Mouse (Mus musculus): ENCODE data around the gene Anapc15-ps. TPM values are rescaled to one million over a fixed set of nuclear protein-coding genes. Genes with fewer than 3 reads are reported as not detected.

The Anapc15-ps gene
- total RNA-seq, 1 experiment from 2014 or later, result not detected

DNA sequence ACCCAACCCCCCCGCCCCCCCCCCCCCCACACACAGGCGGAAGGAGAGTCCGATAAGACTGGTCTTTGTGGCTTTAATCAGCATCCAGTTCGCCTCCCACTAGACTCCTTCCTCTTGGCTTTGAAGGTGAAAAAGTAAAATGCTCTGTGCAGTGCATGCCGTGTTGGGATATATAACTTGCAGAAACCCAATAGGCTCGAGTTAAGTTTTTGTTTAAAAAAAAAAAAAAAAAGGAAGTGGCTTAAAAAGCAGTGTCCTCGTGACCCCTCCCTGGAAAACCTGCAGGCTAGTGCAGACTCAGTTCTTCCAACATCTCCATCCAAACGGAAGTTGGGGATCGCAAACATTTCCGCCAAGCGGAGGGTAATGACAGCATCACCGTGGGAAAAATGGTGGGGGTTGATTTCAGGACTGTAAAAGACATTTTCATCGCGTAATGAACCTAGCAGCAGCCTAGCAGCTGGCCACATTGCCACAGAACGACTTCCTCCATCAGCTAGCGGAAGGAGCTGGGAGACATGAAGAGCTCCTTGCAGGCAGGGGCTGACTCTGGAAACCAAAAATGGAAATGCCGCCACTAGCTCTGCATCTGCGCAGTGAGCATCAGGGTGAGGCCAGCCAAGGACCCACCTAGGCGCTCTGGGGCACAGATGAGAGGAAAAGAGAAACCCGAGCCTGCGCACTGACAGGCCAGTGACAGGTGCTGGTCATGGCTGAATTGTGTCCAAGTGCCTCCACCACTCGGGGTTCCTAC, 4.3 kb upstream of the Anapc15-ps start:
- peak; percentile 85 for ATAC-seq (ENCODE audit: extremely low read depth, insufficient number of reproducible peaks, low FRiP score, poor library complexity, severe bottlenecking)

DNA sequence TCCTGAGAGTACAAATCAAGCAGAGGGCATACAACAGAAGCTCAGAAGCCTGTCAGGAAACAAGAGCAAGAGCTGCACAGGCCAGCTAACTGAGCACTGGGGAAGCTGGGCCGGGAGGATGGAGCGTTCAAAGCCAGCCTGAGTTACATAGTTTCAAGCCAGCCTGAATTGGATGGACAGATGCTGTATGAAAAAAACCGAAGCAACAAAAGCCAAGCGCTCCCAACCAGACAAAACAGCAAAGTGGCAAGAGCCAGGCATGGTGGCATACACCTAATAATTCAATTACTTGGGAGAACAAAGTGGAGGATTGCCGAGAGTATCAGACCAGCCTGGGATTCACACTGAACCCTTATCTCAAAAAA, 3.7 kb upstream of the Anapc15-ps start:
- no peak for ATAC-seq (ENCODE audit: extremely low read depth, insufficient number of reproducible peaks, low FRiP score, poor library complexity, severe bottlenecking)

DNA sequence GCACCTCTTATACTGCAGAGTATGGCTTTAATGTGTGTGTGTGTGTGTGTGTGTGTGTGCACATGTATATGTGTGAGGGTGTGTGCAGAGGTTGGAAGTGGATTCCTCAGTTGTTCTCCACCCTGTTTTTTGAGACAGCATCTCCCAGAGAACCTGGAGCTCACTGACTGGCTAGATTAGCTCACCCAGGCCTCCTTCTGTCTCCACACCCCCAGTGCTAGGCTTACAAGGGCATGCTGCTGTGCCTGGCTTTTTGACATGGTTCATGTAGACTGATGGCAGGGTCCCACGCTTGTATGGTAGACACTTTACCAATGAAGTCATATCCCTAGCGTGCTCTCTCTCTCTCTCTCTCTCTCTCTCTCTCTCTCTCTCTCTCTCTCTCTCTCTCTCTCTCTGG, 3.1 kb upstream of the Anapc15-ps start:
- ATAC-seq (ENCODE audit: extremely low read depth, insufficient number of reproducible peaks, low FRiP score, poor library complexity, severe bottlenecking), result no peak

DNA sequence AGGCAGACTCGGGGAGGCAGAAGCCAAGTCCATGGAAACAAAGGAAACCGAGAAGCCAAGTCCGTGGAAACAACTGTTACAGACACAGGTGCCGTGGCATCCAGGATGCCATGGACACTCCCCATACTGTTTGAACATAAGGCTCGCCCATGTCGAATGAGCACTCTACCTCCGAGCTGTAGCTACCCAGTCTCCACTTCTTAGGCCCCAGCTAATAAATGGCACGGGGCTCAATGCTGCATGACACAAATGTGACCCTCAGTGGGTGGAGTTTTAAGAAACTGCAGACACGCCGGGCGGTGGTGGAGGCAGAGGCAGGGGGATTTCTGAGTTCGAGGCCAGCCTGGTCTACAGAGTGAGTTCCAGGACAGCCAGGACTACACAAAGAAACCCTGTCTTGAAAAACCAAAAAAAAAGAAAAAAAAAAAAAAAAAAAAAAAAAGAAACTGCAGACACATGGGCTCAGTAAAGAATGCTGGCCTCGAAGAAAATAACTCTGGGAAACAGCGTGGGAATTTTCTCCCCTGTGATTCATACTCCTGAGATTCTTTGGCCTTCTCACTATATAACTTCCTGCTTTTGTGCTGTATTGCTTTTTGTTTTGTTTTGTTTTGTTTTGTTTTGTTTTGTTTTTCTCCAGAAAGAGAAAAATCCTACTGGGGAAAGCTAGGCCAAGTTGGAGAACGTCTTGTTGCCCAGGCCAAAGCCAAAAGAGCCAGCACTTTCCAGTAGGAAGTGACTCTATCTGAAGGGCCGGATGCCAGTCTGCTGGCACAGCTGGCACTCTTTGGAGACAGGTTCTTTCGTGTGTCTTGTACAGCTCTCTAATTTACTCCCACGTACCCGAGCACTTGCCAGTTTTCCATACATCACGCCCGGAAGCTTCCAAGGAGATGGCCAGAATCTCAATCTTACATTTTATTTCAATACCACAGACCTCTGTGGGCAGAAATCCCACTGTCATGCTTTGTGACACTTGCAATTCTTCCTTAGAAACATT, 2.2 kb downstream of the Anapc15-ps start:
- no peak for ATAC-seq (ENCODE audit: extremely low read depth, insufficient number of reproducible peaks, low FRiP score, poor library complexity, severe bottlenecking)

DNA sequence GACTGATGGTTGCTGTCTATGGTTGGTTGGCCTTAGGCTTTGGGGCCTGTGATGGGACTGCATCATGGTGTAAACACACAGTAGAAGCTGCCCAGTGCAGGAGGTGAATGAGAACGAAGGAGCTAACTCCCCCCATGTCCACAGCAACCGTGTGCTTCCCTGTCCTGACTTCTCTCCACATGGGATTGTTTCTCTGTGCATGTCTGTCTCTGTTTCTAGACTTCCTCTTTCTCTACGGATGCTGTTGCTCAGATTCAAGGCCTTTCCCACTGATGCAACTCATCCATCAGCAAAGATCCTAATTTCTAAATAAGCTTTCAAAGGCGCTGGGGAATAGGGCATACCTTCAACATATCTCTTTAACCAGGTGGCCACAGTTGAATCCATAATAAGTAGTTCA, 3.4 kb downstream of the Anapc15-ps start:
- no peak for ATAC-seq (ENCODE audit: extremely low read depth, insufficient number of reproducible peaks, low FRiP score, poor library complexity, severe bottlenecking)

DNA sequence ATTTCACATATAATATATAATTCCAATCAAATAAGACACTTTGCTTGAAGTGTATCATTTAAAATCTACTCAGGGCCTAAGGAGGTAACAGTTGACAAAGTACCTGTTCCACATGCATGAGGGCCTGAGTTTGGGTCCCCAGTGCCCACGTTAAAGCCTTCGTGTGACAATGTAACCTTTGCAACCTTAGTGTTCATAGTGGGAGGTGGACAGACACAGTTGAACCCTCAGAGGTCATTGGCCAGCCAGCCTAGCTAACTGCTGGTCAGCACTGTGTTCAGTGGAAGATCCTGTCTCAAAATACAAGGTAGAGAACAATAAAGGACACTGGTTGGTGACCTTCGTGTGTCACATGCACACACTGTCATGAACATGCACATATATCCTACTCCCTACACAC, 4.2 kb downstream of the Anapc15-ps start:
- ATAC-seq (ENCODE audit: extremely low read depth, insufficient number of reproducible peaks, low FRiP score, poor library complexity, severe bottlenecking), result no peak

DNA sequence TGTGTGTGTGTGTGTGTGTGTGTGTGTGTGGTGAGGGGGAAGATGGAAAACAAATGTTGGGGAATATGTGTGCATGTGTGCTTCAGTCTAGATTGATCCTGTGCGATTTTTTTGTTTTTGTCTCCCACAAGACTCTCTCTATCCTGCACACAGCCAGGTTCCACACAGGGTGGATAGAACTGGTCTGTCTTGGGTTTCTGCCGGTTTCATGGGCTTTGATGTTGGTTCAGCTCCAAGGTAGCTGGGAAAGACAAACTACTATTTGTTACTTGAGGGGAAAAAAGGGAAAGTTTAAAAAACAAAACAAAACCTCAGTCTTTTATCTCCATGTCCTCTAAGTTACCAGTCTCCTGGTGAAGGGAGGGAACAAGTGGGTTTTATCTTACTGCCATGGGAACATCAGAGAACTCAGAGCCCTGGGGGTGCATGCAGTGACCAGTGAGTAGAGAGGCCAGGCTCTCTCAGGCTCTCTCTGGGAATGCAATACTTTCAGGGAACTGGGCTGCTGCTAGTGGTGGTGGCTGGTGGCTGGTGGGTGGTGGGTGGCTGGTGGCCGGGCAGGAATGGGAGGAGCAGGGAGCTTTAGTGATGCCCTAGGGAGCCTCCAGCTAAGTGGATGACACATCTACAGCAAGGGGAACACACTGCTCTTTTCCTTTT, 5.8 kb downstream of the Anapc15-ps start:
- ATAC-seq (ENCODE audit: extremely low read depth, insufficient number of reproducible peaks, low FRiP score, poor library complexity, severe bottlenecking), result no peak

DNA sequence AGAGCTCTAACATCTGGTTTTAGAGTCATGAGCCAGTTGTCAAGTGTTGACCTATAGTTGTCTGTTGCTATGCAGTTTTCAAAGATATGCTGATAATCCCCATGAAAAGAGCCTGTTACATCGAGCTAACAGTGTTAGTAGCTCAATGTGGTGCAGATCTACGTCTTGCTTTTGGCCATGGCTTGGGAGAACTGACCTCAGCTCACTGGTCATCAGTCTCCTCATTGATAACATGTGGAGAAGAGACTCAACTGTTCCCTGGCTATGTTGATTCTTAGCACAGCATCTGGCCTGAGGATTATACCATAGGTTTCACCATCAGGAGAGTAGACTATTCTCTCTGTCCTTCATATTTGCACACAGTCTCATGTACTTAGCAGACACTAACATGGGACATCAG, 6.5 kb downstream of the Anapc15-ps start:
- no peak for ATAC-seq (ENCODE audit: extremely low read depth, insufficient number of reproducible peaks, low FRiP score, poor library complexity, severe bottlenecking)

DNA sequence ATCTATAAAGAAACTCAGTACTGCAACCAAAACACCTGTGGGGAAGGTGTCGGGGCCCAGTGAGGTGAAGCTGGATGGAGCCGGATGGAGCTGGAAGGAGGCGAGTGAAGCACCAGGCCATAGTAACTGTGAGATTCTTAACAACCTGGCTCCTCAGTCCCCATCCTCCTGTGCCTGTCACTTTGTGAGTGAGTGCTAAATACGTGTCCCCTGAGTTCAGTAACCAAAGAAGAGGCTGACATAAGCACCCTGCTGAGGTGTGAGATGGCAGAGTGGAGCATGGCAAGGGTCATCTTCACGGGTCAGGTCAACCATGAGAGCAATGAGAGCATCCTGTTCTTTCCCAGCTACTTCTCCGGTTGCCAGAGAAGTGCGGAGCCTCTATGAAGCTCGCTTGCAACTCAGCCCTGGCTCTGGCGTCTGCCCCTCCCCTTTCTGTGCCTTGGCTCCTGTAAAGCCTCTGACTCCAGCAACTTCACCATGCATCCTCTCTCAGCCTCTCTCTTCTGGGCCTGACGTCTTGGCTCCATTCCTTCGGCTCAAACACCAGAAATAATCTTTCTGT, 7.7 kb downstream of the Anapc15-ps start:
- no peak for ATAC-seq (ENCODE audit: extremely low read depth, insufficient number of reproducible peaks, low FRiP score, poor library complexity, severe bottlenecking)

DNA sequence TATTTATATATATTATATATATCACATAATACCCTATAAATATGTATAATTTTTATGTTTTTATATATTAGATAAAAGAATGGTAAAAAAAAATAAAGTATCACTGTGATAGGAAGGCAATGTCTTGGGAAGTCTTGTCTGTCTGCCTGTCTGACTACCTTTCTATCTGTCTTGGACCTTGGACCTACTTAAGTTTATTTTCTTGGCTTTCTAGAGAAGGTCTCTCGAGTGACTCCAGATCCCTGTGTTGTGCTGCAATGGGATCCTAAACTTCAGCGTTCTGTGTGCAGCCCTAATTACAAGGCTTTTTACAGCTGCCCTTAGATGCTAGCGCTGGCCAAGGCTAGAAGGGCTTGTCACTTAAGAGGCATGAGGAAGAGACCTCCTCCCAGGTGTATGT, 8.6 kb downstream of the Anapc15-ps start:
- no peak for ATAC-seq (ENCODE audit: extremely low read depth, insufficient number of reproducible peaks, low FRiP score, poor library complexity, severe bottlenecking)

DNA sequence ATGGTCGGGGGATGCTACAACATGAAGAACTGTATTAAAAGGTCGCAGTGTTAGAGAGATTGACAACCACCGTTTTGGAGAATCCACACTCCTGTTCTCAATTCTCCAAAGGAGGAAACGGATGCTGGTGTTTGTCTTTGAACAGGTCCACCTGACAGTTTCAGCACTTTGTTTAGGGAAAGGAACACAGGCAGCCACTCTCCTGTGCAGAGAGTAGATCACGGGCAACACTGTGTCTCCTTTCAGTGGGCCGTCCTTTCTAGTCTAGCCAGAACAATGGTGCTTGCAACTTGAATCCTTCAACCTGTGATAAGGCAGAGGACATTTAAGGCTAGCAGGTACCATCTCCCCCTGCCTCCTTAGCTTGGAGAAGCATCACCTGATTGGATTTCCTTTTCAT, 12.9 kb downstream of the Anapc15-ps start:
- ATAC-seq (ENCODE audit: extremely low read depth, insufficient number of reproducible peaks, low FRiP score, poor library complexity, severe bottlenecking), result no peak

DNA sequence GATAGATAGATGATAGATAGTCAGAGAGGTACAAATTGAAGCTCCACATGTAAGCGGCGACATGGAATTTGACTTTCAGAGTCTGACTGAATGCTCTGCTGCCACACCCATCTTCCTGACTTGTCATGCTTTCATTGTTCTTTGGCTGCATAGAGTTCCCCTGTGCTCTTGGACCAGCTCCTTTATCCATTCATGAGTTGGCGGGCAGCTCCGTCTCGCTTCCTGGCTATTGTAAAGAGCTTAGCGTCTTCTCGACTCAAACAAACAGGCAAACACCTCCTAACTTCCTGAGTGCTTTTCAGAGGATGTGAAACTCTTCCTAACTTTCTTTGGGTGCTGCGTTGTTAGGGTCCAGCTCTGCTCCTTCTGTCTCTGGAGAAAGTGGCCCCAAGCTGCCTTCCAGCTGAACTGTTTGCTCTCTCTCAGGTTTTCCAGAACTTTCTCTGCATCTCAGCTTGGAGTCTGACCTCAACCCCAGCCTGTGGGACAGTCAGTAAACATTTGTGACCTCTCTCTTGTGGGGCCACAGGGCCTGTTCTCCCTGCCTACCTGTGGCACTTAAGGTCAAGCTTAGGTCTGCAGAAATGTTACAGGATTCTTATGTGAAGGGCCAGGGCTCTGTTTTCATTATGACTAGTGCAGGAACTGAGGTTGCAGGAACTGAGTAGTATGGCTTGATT, 13.6 kb downstream of the Anapc15-ps start:
- no peak for ATAC-seq (ENCODE audit: extremely low read depth, insufficient number of reproducible peaks, low FRiP score, poor library complexity, severe bottlenecking)

DNA sequence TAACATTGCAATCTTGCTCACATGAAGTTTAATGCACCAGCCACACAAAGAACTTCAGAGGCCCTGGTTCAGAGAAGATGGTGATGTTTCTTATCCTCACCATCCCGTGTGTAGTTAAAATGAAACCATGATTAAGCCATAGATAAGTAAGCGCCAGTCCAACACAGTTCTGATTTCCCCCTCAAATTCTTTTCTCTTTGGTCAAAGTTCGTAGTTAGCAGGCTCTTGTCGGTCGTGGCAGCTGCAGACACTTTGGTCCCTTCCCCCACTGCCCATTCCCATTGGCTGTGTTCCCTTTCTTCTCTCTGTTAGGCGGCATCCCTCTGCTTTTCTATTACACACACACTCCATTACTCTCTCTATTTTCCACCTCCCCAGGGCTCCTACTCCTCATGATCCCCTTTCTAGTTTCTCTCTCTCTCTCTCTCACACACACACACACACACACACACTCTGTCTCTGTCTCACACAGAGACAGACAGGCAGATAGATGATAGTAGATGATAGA, 14.4 kb downstream of the Anapc15-ps start:
- no peak for ATAC-seq (ENCODE audit: extremely low read depth, insufficient number of reproducible peaks, low FRiP score, poor library complexity, severe bottlenecking)

DNA sequence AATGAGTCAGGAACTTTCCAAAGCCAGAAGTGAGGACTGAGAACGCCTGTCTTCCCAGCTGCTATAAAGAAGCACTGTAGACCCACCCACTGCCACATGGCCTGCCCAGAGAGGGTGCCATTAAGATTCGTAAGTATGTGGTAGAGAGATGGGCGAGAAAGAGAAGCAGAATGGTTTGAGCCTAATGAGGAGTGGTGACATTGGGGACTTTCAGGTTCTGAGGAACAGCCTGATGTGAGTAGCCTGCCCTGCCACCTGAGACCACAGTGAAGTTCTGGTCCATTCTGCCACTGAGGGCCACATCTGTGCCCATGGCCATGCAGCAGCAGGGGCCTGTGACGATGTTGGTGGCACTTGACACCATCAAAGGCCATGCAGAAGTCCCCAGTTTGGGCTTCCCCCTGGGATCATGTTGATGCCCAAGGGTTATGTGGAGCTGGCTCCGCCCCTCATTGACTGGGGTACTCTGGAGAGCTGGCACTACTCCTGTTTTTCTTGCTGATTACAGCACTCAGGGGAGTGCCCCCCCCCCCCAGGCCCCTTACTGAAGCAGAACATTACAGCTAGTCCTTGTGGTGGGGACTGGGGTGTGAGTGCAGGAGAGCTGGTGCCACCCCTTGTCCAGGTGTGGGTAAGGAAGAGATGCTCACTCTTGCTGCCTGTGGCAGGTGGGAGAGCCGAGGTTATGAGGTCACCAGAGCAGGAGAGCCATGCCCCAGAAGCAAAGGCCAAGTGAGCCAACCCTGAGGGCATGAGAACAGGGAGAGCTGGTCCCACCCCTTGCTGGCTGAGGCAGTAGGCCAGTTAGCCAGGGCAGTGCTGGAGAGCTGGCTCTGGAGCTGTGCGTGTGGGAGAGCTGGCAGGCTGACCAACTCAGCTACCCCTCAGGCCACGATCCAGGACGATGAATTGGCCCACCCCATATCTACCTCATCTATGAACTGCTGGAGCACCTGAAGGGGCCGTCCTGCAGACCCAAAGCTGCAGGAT, 16.7 kb downstream of the Anapc15-ps start:
- no peak for ATAC-seq (ENCODE audit: extremely low read depth, insufficient number of reproducible peaks, low FRiP score, poor library complexity, severe bottlenecking)

DNA sequence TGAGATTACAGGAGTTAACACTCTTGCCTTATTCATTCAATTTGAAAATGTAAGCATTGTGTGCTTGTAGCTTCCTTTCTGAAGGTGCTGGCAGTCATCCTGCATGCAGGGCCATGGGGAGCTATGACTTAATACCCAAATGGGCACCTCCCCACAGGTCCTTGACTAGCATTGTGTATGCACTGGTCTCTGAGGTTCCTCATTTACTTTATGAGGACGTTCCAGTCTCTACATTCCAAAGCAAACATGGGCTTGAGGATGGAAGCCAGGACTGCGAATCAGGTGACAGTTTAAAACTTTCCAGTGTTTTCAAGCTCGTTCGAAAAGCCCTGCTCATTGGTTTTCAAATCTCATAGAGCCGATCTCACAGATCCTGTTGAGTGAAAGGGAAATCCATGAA, 21.1 kb downstream of the Anapc15-ps start:
- ATAC-seq (ENCODE audit: extremely low read depth, insufficient number of reproducible peaks, low FRiP score, poor library complexity, severe bottlenecking), result no peak

DNA sequence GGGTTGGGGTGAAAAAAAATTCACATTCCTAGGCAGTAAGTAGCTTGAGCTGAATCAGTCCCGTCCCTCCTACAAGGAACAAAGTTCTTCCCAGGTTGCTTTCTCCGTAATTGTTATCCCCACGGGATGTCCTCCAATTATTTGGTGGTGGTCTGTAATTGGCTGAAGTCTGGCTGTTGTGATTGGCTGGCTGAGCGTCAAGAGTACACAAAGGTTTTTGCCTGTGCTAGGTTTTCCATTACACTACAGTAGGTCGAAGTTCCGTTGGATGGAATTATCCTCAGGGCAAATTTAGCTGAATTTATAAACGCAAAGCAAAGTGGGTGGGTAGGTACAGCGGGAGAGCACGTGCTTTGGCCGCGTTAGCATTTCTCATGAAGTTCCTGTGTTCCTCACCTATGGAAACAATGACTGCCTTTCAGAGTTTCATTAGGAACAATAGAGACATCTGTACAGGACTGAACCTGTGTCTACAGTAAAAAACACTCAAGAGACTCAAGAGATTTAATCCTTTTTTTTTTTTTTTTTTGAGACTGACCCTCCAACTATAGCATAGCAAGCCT, 24.8 kb downstream of the Anapc15-ps start:
- ATAC-seq (ENCODE audit: extremely low read depth, insufficient number of reproducible peaks, low FRiP score, poor library complexity, severe bottlenecking), result no peak

DNA sequence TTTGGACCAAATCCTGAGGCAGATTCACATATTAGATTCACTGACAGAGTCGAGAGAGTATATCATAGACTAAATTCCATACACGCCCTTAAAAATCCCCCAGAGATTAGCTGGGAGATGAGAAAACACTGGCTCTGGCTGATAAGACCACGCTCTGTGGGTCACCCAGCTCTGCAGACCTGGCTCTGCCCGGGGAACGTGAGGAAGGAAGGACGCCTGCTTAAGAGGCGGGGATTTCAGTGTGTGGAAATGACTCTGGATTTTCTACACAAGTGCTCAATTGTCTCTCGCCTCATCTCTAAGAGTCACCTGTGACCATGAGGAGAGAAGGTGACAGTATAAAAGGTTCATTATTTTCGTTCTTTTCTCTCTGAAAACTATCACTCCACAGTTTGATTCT, 26.1 kb downstream of the Anapc15-ps start:
- 0 out of 2 replicates have a peak, but pooled peaks have one; percentile 13 for ATAC-seq (ENCODE audit: extremely low read depth, insufficient number of reproducible peaks, low FRiP score, poor library complexity, severe bottlenecking)

Measured in neutrophil, adult 5-6 weeks (primary cell).